In genomic region chr9:46175938-46176375, GRCm38 (mm10) we compare ENCODE assay signal across 12 mouse cellular contexts. TPM values are rescaled to one million over a fixed set of nuclear protein-coding genes. Genes with fewer than 3 reads are reported as not detected.
A peak's percentile ranks its signal among the peaks of the same experiment; 100 is the strongest.
DNase-seq lines count a peak whose midpoint lies in the region; ATAC-seq lines count a peak whose summit lies in the region.
"Had no signal": no experiment of that assay in that cellular context is flagged by ENCODE, and none has a peak within 500 bp of the region (broad histone marks: within the 10 kb centered on the region; RNA-seq: fewer than 3 reads in every experiment).

No protein-coding gene starts in this region.

- no peak for ATAC-seq in embryonic facial prominence, embryonic 15.5 days (ENCODE audit: insufficient number of reproducible peaks, low FRiP score, low TSS enrichment, low read depth)
- no peak for ATAC-seq in liver, embryonic 11.5 days (replicated peaks; ENCODE audit: low FRiP score)
- ATAC-seq in inflammation-experienced regulatory T-cells, adult 6 months: peak; percentile 70
- no peak for ATAC-seq in forebrain, embryonic 11.5 days (replicated peaks; ENCODE audit: low FRiP score)
- ATAC-seq: forebrain, embryonic 16.5 days had no signal

- no peak overlapping the region for H3K4me2 ChIP-seq in embryonic facial prominence, embryonic 15.5 days (replicated peaks)
- peak overlapping the region; percentile 8; the same call in 1 of the 2 replicates for H3K4me2 ChIP-seq in liver, embryonic 11.5 days
- H3K4me2 ChIP-seq in forebrain, embryonic 11.5 days (ENCODE audit: low read depth, low read length, severe bottlenecking): no peak overlapping the region
- H3K4me2 ChIP-seq: neural tube, embryonic 15.5 days had no signal

- H3K9ac ChIP-seq in embryonic facial prominence, embryonic 15.5 days: no peak overlapping the region
- H3K9ac ChIP-seq in liver, embryonic 11.5 days (ENCODE audit: low read depth, low read length): no peak overlapping the region
- no peak overlapping the region for H3K9ac ChIP-seq in forebrain, embryonic 11.5 days (ENCODE audit: low read length)
- H3K9ac ChIP-seq: neural tube, embryonic 15.5 days had no signal

- H3K4me3 ChIP-seq in embryonic facial prominence, embryonic 15.5 days (replicated peaks): no peak overlapping the region
- no peak overlapping the region for H3K4me3 ChIP-seq in embryonic facial prominence, embryonic 10.5 days
- no peak overlapping the region for H3K4me3 ChIP-seq in liver, embryonic 11.5 days (ENCODE audit: low read depth, low read length)
- no peak overlapping the region for H3K4me3 ChIP-seq in forebrain, embryonic 11.5 days (ENCODE audit: low read depth, low read length)
- H3K4me3 ChIP-seq: neural tube, embryonic 15.5 days had no signal

- peaks cover 32% of the 10 kb centered on the region for H3K4me1 ChIP-seq in embryonic facial prominence, embryonic 15.5 days
- peaks cover 19% of the 10 kb centered on the region for H3K4me1 ChIP-seq in embryonic facial prominence, embryonic 10.5 days
- peaks cover 21% of the 10 kb centered on the region for H3K4me1 ChIP-seq in liver, embryonic 11.5 days (replicated peaks; ENCODE audit: control insufficient read depth, insufficient read depth, low read length)
- H3K4me1 ChIP-seq in forebrain, embryonic 11.5 days (replicated peaks; ENCODE audit: control insufficient read depth, insufficient read depth, low read length): no peaks in the 10 kb centered on the region

- H3K9me3 ChIP-seq in embryonic facial prominence, embryonic 15.5 days (replicated peaks): no peaks in the 10 kb centered on the region
- H3K9me3 ChIP-seq in embryonic facial prominence, embryonic 10.5 days: no peaks in the 10 kb centered on the region
- no peaks in the 10 kb centered on the region for H3K9me3 ChIP-seq in liver, embryonic 11.5 days (ENCODE audit: control insufficient read depth, low read length)
- no peaks in the 10 kb centered on the region for H3K9me3 ChIP-seq in forebrain, embryonic 11.5 days (ENCODE audit: control insufficient read depth, low read length)
- H3K9me3 ChIP-seq: neural tube, embryonic 15.5 days had no signal

- no peak for DNase-seq in embryonic facial prominence, embryonic 10.5 days (ENCODE audit: low spot score)
- DNase-seq in liver, embryonic 11.5 days (ENCODE audit: low spot score): no peak
- DNase-seq in liver: no peak
- DNase-seq in thymus, postnatal 0 days (ENCODE audit: low spot score): peak; percentile 82
- DNase-seq in forebrain, embryonic 11.5 days (ENCODE audit: low spot score): no peak
- no peak for DNase-seq in retina, embryonic 14.5 days (ENCODE audit: low spot score)
- DNase-seq: embryo, embryonic 11 days had no signal

- peak overlapping the region; percentile 34; the same call in 1 of the 2 replicates for H3K27ac ChIP-seq in embryonic facial prominence, embryonic 15.5 days (replicated peaks)
- no peak overlapping the region for H3K27ac ChIP-seq in embryonic facial prominence, embryonic 10.5 days (replicated peaks)
- peak overlapping the region; percentile 62; the same call in 1 of the 2 replicates for H3K27ac ChIP-seq in liver, embryonic 11.5 days (ENCODE audit: low read depth, low read length)
- no peak overlapping the region for H3K27ac ChIP-seq in forebrain, embryonic 11.5 days (ENCODE audit: low read depth, low read length)
- H3K27ac ChIP-seq: neural tube, embryonic 15.5 days had no signal

- WGBS in embryonic facial prominence, embryonic 15.5 days: 70% methylated on average over 1 of the region's 1 CpGs
- 75% methylated on average over 1 of the region's 1 CpGs for WGBS in embryonic facial prominence, embryonic 10.5 days
- 49% methylated on average over 1 of the region's 1 CpGs for WGBS in liver, embryonic 11.5 days
- 78% methylated on average over 1 of the region's 1 CpGs for WGBS in forebrain, embryonic 11.5 days

- peaks cover 7% of the 10 kb centered on the region; the same call in 1 of the 2 replicates for H3K36me3 ChIP-seq in embryonic facial prominence, embryonic 15.5 days
- H3K36me3 ChIP-seq in embryonic facial prominence, embryonic 10.5 days (replicated peaks): peaks cover 16% of the 10 kb centered on the region
- H3K36me3 ChIP-seq in liver, embryonic 11.5 days (ENCODE audit: control insufficient read depth, insufficient read depth, low read length): 0 out of 2 replicates have a peak, but pooled peaks cover 7% of the 10 kb centered on the region
- no peaks in the 10 kb centered on the region for H3K36me3 ChIP-seq in forebrain, embryonic 11.5 days (ENCODE audit: control insufficient read depth, insufficient read depth, low read length)

- no peaks in the 10 kb centered on the region for H3K27me3 ChIP-seq in embryonic facial prominence, embryonic 15.5 days
- H3K27me3 ChIP-seq in embryonic facial prominence, embryonic 10.5 days (replicated peaks; ENCODE audit: low read depth, poor library complexity, severe bottlenecking): no peaks in the 10 kb centered on the region
- no peaks in the 10 kb centered on the region for H3K27me3 ChIP-seq in liver, embryonic 11.5 days (replicated peaks; ENCODE audit: control insufficient read depth, insufficient read depth, low read length)
- H3K27me3 ChIP-seq in forebrain, embryonic 11.5 days (ENCODE audit: control insufficient read depth, insufficient read depth, low read length): no peaks in the 10 kb centered on the region
- H3K27me3 ChIP-seq: neural tube, embryonic 15.5 days had no signal

RNA-seq across cellular contexts. Expression of gene Apoa1, which starts 52.4 kb away (rescaled TPM):
- 1.2 and 2.1 TPM in 2 replicates for polyA plus RNA-seq in embryonic facial prominence, embryonic 15.5 days (2015; fragmentation: Nextera tagmentation; extraction: Ambion mirVana)
- polyA plus RNA-seq in embryonic facial prominence, embryonic 10.5 days (2016; fragmentation: Nextera tagmentation; extraction: Ambion mirVana): 1.4 TPM in 2 replicates
- polyA plus RNA-seq in liver, embryonic 11.5 days (2014; fragmentation: Nextera tagmentation; extraction: Ambion mirVana): 1,257 and 1,278 TPM in 2 replicates
- not detected for polyA plus RNA-seq in inflammation-experienced regulatory T-cells, adult 6 months (2017; shearing (Covaris generic))
- polyA plus RNA-seq in thymus, postnatal 0 days (2015; fragmentation: Nextera tagmentation; extraction: Ambion mirVana): 5.4 and 7.0 TPM in 2 replicates
- polyA plus RNA-seq in forebrain, embryonic 11.5 days (2014; fragmentation: Nextera tagmentation; extraction: Ambion mirVana): 0.98 and 1.1 TPM in 2 replicates

RNA-seq across cellular contexts. Expression of gene Apoc3, which starts 59.5 kb away (rescaled TPM):
- polyA plus RNA-seq in embryonic facial prominence, embryonic 15.5 days (2015; fragmentation: Nextera tagmentation; extraction: Ambion mirVana): not detected in 2 replicates
- polyA plus RNA-seq in embryonic facial prominence, embryonic 10.5 days (2016; fragmentation: Nextera tagmentation; extraction: Ambion mirVana): not detected in 2 replicates
- polyA plus RNA-seq in liver, embryonic 11.5 days (2014; fragmentation: Nextera tagmentation; extraction: Ambion mirVana): 1.4 and 4.2 TPM in 2 replicates
- not detected for polyA plus RNA-seq in inflammation-experienced regulatory T-cells, adult 6 months (2017; shearing (Covaris generic))
- 1.3 and 1.4 TPM in 2 replicates for polyA plus RNA-seq in thymus, postnatal 0 days (2015; fragmentation: Nextera tagmentation; extraction: Ambion mirVana)
- not detected in 2 replicates for polyA plus RNA-seq in forebrain, embryonic 11.5 days (2014; fragmentation: Nextera tagmentation; extraction: Ambion mirVana)
- polyA plus RNA-seq: forebrain, embryonic 16.5 days; hindbrain, embryonic 11.5 days; neural tube, embryonic 15.5 days had no signal

Comparison
In these comparisons a context has a peak if more than half of its experiments do, and no peak if none do; other contexts are left out.
1. H3K27ac ChIP-seq: peak in embryonic facial prominence, embryonic 15.5 days (single experiment) and liver, embryonic 11.5 days (single experiment); none in embryonic facial prominence, embryonic 10.5 days (single experiment) and forebrain, embryonic 11.5 days (single experiment).
2. RNA of gene Apoa1, which starts 52.4 kb away (polyA plus RNA-seq): 1,257 to 1,278 TPM in liver, embryonic 11.5 days; 5.4 to 7.0 TPM in thymus, postnatal 0 days, 1.2 to 2.1 TPM in embryonic facial prominence, embryonic 15.5 days, 1.4 TPM in embryonic facial prominence, embryonic 10.5 days, 0.98 to 1.1 TPM in forebrain, embryonic 11.5 days and not detected in inflammation-experienced regulatory T-cells, adult 6 months; every median in the first group is over 100 times any median in the second.